Mouse (Mus musculus): ENCODE measurements around the gene 2610001J05Rik.
"Not testable (repeated sequence)": the region's sequence is repeated elsewhere in the genome, so short reads cannot be mapped to it uniquely, and the experiment has no call there.

The 2610001J05Rik gene

GRCm38 (mm10) chr6:13870919-13871624, at the start of gene 2610001J05Rik:
TSS of gene 2610001J05Rik (minus strand) at chr6:13871518.
- peak; percentile 72 to 77 for DNase-seq (ENCODE audit: low read depth in 1 of 2, low spot score in 2 of 2)

DNA sequence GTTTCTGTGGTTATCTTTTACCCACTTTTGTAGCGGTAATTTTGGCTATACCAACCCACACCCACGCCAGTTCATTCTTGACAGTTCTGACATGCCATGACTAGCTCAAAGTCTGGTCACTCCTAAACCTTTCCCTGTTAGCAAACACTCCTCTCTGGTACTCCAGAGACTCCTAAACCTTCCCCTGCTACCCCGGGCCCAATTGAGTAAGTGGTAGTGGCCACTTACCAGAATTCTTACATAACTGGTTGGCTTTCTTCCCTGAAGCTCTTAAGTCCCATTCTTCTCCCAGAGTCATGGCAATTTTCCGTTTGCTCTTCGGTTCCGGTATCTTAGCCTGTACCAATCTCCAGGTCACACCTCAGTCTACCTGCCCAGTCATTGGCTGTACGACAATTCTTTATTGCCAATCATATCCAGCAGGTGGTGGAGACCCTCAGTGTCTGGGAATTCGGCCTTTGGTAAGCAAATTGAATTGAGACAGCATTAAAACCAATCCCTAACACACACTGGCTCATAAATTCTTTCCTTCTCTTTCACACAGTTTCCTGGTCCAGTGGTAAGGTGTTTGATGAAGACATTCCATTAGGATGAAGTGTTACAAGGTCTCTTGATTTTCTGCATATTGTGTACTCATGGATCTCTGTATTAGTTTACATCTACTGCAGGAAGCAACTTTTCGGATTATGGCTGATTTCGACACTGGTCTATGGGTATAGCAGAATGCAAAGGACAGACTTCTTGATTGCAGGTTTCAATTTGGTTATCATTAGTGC, 38.6 kb upstream of the 2610001J05Rik start:
- no peak for DNase-seq (ENCODE audit: low read depth in 1 of 2, low spot score in 2 of 2)

DNA sequence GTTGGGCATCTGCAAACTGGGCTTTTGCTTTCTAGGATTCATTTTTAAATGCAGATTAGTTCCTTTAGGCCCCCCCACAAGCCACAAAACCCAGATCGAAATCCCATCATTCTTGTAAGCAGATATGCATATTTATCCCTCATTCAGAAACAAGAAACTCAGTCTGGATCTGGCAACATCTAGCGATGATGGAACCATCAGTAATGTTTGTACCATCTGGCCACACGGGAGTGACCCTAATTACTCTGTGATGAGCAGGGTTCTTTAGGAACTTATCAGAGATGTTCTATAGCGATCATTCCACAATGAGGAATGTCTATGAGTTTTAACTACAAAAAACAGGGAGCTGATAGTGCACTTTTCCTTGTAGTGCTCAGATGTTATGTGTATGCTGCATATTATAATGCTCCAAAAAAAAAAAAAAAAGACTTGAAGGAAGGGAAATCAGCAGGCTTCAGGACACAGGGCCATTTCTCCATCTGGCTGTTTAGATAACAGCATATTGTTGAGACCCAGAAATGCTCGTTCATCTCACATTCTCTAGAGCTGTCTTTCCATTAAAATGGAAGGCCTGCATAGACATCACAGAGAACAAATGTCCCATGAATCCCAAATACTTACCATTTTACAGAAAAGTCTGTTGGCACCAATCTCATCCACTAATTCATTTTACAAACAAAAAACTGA, 31.8 kb upstream of the 2610001J05Rik start:
- no peak for DNase-seq (ENCODE audit: low read depth in 1 of 2, low spot score in 2 of 2)

DNA sequence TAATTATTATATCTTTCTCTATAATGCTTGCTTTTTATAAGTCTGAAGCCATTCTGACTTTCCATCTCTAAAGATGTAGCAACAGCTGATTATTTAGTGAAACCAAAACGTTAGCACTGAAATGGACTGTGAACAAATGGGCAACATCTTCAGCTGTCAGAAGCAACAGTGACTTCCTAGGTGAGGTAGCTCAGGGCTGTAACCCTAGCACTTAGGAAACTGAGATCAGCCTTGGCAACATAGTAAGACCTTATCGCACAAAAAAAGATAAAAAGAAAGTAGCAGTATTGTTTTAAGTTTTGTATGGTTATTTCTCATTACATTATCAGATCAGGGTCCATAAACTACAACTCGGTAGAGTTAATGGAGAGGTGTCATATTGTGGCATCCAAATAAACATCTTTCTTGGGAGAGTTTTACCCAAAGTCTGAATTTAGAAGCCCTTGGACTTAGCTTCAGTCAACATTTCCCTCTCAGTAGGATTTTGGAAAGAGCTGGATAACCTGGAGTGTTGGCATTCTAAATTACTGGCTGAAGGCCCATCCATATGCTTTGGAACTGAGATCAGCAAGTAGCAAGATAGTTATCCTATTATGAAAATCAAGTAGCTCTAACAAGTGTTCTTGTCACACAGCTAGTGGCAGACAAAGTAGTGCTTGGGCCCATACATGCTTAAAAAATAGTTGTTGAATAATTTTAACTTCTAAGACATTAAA, 13.7 kb upstream of the 2610001J05Rik start:
- DNase-seq (ENCODE audit: low read depth in 1 of 2, low spot score in 2 of 2), result no peak

DNA sequence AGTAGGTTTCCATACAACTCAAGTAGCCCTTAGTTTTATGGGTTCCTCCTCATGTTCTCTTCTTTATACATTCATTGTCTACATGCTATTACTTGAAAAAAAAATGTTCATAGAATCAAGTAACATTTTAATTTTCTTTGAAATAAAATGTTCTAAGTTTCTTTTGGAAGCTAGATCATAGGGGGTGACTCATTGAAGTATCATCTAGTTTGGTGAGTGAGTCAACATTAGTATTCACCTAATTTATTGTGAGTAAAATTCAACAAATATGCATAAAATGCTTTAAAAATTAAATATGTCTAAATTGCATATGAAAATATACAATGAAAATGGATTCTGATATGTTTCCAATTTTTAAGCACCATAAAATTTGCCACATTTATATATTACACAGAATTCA, 11.6 kb upstream of the 2610001J05Rik start:
- DNase-seq (ENCODE audit: low read depth in 1 of 2, low spot score in 2 of 2), result no peak

DNA sequence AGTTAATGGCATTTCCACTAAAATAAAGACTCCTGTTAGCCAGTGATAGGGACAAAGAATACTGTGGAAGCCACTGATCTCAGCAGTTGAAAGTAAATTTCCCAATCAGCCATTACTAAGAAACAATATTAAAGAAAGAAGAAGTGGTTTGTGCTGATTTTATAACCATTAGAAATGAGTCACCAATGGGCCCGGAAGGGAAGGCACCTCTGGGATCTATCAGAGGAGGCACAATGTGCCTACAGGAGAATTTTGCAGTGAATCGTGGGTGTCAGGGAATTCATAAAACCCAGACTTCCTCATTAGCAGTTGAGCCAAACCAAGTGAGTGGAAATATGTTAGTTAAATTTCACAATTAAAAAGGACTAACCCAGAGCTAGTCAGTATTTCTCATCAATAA, 2.6 kb upstream of the 2610001J05Rik start:
- peak; percentile 10 to 17 for DNase-seq (ENCODE audit: low read depth in 1 of 2, low spot score in 2 of 2)

- no peak for DNase-seq (ENCODE audit: low read depth in 1 of 2, low spot score in 2 of 2)
These were observed 758 bp upstream of the 2610001J05Rik start for GRCm38 (mm10) chr6:13872076-13872475.

- DNase-seq (ENCODE audit: low read depth in 1 of 2, low spot score in 2 of 2), result no peak
These were observed 274 bp upstream of the 2610001J05Rik start for GRCm38 (mm10) chr6:13871625-13871958.

- DNase-seq (ENCODE audit: low read depth in 1 of 2, low spot score in 2 of 2), result no peak
These were observed 1.0 kb downstream of the 2610001J05Rik start for GRCm38 (mm10) chr6:13870289-13870741.

DNA sequence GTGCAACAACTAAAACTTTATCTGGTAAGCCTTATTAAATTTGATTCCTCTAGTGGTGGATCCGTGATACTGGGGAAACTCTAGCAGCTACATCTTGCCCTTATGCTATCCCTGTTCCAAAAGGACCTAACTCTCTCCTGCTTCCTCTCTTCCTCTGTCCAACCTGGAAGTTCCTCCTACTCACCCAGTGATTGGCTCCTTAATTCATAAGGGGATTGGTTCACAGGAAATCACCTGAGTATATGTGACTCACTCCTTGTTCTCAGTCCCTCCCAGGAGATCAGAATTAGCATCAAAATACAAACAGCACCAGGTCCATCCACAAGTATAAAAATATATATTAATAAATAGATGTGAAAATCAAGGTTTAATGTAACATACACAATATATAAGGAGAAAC, 10.7 kb downstream of the 2610001J05Rik start:
- no peak for DNase-seq (ENCODE audit: low read depth in 1 of 2, low spot score in 2 of 2)

- DNase-seq (ENCODE audit: low read depth in 1 of 2, low spot score in 2 of 2), result no peak
These were observed 11.3 kb downstream of the 2610001J05Rik start for GRCm38 (mm10) chr6:13859877-13860585.

GRCm38 (mm10) chr6:13854230-13854629, 17.1 kb downstream of the 2610001J05Rik start:
- DNase-seq (ENCODE audit: low read depth in 1 of 2, low spot score in 2 of 2), result no peak

DNA sequence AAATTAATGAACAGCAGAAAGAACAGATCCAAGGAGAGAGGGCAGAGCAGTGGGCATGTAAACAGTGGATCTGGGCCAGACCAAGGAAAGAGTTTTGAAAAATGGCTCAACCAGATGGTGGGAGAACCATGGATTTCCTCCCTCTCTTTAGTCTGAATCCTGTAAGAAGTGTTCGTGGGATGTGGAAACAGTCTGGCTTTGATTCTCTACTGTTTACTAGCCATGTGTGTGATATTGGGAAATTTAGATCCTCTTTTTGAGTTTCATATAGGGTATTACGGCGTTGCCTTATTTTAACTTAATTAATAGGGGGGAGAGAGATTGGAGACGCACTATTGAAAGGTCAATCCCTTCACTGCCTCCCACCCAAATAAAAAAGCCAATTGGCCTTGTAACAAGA, 18.1 kb downstream of the 2610001J05Rik start:
- DNase-seq (ENCODE audit: low read depth in 1 of 2, low spot score in 2 of 2), result no peak

DNA sequence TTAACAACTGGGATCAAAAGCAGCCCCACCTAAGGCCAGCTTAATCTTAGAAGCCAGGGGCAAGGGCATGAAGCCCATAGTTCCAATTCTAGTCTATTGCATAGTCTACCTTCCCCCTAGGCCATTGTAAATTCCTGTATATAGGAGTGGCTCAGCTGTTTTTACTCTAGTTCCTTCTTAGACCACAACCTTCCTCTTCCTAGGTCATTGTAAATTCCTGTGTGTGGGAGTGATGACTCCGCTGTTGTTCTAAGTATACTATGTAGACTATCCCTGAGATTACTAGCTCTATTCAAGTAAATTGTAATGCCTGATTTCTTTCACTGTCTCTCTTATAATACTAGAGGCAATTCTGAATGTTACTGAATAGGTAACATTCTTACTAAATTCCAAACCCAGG, 25.3 kb downstream of the 2610001J05Rik start:
- DNase-seq (ENCODE audit: low read depth in 1 of 2, low spot score in 2 of 2), result not testable (repeated sequence)

GRCm38 (mm10) chr6:13839345-13840054, 31.8 kb downstream of the 2610001J05Rik start, which contains the start of gene Gpr85:
TSS of gene Gpr85 (minus strand) at chr6:13839942.
- no peak for DNase-seq (ENCODE audit: low read depth in 1 of 2, low spot score in 2 of 2)

- peak in 1 of 2 experiments; percentile 7 for DNase-seq (ENCODE audit: low read depth in 1 of 2, low spot score in 2 of 2)
These were observed 32.5 kb downstream of the 2610001J05Rik start for GRCm38 (mm10) chr6:13838677-13839344.

GRCm38 (mm10) chr6:13837916-13838676, 33.2 kb downstream of the 2610001J05Rik start:
- DNase-seq (ENCODE audit: low read depth in 1 of 2, low spot score in 2 of 2), result no peak

DNA sequence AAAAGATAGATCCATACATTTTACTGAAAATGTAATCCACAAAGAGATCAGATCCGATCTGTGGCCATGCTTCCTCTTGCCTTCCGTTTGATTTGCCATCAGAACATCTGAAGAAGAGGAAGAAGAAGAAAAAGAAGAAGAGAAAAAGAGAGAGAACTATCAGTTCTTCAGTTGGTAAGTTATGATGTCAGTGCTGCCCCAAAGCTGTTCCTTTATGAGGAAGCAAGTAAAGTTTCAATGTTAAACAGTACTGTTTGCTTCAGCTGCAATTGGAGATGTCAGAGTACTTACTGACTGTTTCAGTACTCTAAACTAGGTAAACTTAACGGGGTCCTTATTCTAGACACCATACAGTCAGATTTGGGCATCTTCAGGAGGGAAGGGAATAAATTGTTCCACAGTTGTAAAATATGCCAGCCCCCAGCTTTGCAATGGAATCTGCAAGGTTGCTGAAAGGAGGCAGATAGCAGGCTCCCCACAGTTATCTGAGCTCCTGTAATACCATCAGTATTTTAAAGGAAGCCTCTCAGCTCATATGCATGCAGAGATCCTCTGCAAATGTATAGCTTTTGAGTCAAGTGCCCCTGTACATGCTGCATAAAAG, 34.2 kb downstream of the 2610001J05Rik start:
- no peak for DNase-seq (ENCODE audit: low read depth in 1 of 2, low spot score in 2 of 2)

All from monocyte, adult 2 months (primary cell).